Mouse (Mus musculus) testis, adult 10 weeks (tissue): ENCODE results near the gene Scoc. TPM values are rescaled to one million over a fixed set of nuclear protein-coding genes. Genes with fewer than 3 reads are reported as not detected.

ENCODE experiments used
- polyA plus RNA-seq: library from polyadenylated mRNA; stranded (reverse); fragments of 350-450 nt; fragmentation: Illumina TruSeq; extraction: RNeasy Lipid Tissue Mini Kit (QIAGEN cat#74804); gene quantifications from one replicate; pipeline ENCODE4 v1.2.3, GENCODE M21; 2014; ENCODE audit warnings: low read depth, low replicate concordance

Scoc gene
- 64.3 TPM for polyA plus RNA-seq

GRCm38 (mm10) chr8:83458222-83458621 lies at the start of gene Scoc:
Scoc (minus strand) TSS chr8:83458391.

DNA sequence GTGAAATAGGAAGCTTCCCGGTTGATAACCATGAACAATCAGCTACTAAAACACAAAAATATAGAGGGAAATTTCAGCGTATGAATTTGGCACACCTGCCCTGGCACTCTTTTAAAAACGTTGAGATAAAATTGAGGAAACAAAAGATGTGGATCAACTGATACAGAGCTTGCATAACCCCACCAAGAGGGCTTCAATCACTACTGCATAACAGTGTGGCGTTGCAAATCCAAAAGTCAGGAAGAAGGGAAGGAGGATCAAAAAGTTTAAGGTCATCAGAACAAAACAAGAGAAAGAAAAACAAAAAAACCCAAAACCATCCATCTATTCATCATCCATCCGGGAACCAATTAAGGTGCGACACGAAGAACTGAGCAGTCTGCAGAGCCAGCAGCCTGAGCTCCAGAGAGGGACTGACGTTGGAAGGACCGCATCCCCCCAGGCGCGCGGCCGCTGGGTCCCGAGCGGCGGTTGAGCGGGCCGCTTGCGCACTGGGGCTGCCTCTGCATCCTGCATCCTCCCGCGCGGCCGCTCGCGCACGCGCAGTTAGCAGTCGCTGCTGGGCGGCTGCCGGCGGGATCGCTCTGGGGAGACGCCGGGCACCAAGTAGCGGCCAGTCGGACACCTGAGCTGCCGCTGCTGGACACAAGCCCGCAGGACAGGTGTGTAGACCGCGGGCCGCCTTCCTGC lies 68.7 kb downstream of the Scoc start, which contains the start of gene Clgn:
Gene Clgn (plus strand): TSS at position 552 of the 690 bp plus-strand sequence.

Other genes starting within 250 kb of the Scoc start
- gene Ucp1, start 168.0 kb downstream of the Scoc start, polyA plus RNA-seq: not detected
- 18.7 TPM for gene Elmod2, start 125.9 kb downstream of the Scoc start, polyA plus RNA-seq
- gene Mgat4d, start 109.9 kb downstream of the Scoc start, polyA plus RNA-seq: 285 TPM
- 998 TPM for gene Clgn, start 68.5 kb downstream of the Scoc start, polyA plus RNA-seq
- gene Olfr370, start 77.4 kb upstream of the Scoc start, polyA plus RNA-seq: not detected
- gene Ndufb7, start 108.3 kb upstream of the Scoc start, polyA plus RNA-seq: 0.48 TPM
- 15.0 TPM for gene Tecr, start 149.6 kb upstream of the Scoc start, polyA plus RNA-seq
- gene Dnajb1, start 149.8 kb upstream of the Scoc start, polyA plus RNA-seq: 78.7 TPM
- gene Gipc1, start 194.3 kb upstream of the Scoc start, polyA plus RNA-seq: not detected
- gene Ptger1, start 208.3 kb upstream of the Scoc start, polyA plus RNA-seq: not detected
- gene Pkn1, start 240.8 kb upstream of the Scoc start, polyA plus RNA-seq: 3.0 TPM